Mouse (Mus musculus) c-Kit-positive CD71-positive TER-119-positive erythroid progenitor cells, embryonic 14.5 days (primary cell): ENCODE measurements at regions not wholly inside any gene's neighbourhood (a gene's known extent, or its start where the extent isn't known, plus 50 kb on each side); places are given as distances from the start of the nearest gene placed in this dataset.

Experiments
- DNase-seq: peaks from one replicate; pipeline ENCODE4 v3.0.0-alpha.2; 2013; ENCODE audit warnings: low spot score

- no peak for DNase-seq
Measured at GRCm38 (mm10) chr1:73116526-73116925, 100.8 kb upstream of the Tnp1 start.

- DNase-seq, result no peak
Measured at GRCm38 (mm10) chr1:73115854-73116253, 100.1 kb upstream of the Tnp1 start.

- DNase-seq, result no peak
Measured at GRCm38 (mm10) chr1:73113137-73113536, 97.4 kb upstream of the Tnp1 start.

DNA sequence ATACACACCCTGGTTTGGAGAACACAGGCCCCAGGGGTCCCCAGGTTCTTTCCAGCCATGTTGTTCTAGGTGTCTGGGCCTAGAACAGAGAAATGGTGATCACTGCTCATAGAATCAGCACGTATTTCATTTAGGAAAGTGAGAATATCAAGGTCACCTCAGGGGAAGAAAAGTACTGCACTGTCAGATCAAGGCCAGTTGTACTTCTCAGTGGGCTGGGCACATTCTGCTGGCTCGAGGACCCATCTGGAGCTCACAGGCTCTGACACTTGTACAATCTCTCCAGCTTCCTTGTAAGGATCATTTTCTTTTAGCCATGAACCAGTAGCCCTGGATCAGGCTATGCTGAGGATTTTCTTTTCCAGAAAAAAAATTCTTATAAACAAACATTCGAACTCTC lies 97.0 kb upstream of the Tnp1 start:
- DNase-seq, result no peak

GRCm38 (mm10) chr1:73111911-73112310 lies 96.2 kb upstream of the Tnp1 start:
- DNase-seq, result no peak

- DNase-seq, result no peak
Measured at GRCm38 (mm10) chr1:73105856-73106463, 90.3 kb upstream of the Tnp1 start.

GRCm38 (mm10) chr1:73097645-73098440 lies 82.1 kb upstream of the Tnp1 start:
- DNase-seq, result peak; percentile 37

GRCm38 (mm10) chr1:73089636-73090035 lies 73.9 kb upstream of the Tnp1 start:
- no peak for DNase-seq

GRCm38 (mm10) chr1:73088494-73088893 lies 72.8 kb upstream of the Tnp1 start:
- DNase-seq, result no peak

- DNase-seq, result no peak
Measured at GRCm38 (mm10) chr1:73084946-73085345, 69.2 kb upstream of the Tnp1 start.

DNA sequence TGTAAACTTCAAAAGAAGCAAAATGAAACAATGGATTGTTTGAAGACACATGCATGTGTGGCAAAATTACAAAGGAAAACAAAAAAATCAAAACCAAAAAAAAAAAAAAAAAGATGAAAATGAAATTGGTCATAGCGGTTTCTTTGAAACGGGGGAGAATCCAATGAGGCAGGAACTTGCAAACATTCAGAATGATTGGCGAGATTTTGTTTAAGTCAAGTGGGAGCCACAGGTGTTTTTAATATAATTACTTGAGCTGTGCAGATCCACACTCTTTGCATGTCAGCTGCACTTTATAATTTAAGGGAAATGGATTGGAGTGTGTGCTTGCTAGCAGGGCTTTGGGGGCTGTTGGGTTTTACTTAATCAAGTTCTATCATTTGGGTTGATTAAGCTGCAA lies 67.7 kb upstream of the Tnp1 start:
- no peak for DNase-seq

DNA sequence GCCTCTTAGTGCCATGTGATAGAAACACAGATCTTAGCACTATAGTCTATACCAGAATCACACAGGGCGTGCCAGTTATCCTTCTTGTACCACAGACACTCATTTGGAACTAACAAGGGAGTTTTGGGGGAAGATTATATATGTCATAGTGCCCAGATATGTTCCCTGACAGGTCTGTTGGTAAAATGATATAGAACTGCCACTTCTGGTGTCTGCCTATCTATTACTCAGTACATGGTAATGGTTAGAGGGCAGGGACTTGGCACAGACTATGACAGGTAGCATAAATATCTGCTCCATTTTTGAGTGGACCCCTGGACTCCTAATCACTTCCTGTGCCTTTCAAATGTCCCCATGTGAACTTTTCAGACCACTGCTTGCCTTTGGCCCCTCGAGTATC lies 63.8 kb upstream of the Tnp1 start:
- no peak for DNase-seq

GRCm38 (mm10) chr1:73077156-73077555 lies 61.4 kb upstream of the Tnp1 start:
- DNase-seq, result no peak

DNA sequence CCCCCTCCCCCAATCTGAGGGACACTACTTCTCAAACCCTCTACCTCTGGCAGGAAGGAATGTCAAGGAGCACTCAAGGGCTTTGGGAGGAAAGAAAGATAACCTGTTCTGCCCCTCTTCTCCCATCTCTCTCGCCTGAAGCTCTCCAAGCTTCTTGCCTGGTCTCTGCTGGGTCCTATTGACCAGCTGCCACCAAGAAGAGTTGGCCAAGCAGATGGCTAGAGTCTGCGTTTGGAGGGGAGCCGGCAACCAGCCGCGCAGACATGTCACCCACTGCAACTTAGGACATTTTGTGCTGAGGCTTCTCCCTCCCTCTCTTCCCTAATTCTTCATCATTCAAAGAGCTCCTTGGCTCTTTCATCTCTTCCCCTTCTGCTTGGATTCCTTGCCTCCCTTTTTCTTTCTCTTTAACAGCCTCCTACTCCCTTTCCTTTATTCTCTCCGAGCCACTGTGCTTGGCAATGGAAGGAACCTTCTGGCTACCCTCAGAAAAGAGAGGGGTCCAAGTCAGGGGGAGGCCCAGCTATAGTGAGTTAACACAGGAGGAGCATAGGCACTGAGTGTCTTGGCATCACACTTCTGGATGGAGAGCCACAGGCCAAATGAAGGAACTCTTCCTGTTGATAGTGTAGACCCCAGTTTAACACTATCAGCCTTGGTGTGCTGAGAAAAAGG lies 60.1 kb upstream of the Tnp1 start:
- DNase-seq, result no peak

DNA sequence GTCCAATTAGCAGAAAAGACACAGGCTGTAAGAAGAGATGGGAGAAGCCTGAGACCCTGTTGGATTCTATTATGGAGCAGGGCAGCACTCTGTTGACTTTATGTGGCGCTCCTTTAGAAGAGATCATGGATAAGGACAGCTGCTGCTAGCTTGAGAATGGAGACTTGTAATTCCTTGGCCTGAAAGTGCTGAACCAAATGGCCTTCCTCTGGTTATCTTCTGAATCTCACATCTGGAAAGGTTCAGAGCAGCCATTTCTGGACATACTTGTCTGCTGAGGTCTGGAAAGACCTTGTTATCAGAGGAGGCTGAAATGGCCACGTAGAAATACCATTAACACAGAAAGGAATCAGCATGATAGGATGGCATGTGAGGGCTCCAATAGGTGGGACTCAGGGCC lies 59.5 kb upstream of the Tnp1 start:
- DNase-seq, result no peak

- DNase-seq, result no peak
Measured at GRCm38 (mm10) chr1:73074525-73074924, 58.8 kb upstream of the Tnp1 start.

DNA sequence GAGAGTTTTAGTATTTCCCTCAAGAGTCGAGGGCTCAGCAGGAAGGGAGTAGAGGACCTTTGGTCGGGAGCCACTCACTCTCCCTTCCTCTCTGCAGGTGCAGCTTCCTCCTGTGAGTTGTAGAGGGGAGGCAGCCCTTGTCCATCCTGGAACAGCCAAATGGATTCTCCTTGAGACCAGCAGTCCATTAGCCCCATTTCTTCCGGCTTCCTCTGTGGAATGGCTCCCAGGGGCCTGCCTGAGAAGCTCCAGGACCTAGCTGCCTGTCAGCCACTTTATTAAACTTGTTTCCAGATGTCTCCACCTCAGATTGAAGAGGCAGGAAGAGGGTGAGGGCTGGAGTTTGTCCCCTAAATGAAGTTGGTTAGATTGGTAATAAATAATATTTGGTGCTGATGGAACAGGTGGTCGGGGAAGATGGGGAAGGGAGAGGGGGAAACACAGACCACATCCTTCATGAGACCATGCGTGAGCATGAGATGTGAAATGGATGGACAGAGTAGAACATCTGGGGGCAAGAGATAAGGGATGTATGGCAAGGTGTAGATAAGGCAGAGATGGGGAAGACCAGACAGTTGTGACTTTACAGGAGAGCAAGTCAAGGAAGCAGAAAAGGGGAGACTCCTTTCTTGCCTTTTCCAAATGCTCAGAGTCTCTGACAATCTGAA lies 56.7 kb upstream of the Tnp1 start:
- peak; percentile 68 for DNase-seq

DNA sequence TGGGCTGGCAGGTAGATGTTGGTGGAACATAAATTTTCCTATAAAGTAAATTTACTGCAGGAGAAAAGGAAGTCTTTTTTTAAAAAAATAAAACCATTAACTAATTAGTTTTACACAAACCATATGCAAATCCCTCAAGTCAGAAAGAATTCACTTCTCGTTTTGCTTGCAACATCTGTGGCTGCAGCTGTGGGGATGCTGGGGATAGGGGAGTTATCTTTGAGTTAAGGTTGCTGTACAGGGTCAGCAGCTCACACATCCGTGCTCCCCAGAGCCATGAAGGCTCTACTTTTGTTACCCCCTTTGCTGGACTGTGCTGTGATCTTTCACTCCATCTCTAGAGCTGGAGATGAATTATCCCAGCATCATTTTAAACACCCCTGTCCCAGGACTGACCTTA lies 54.4 kb upstream of the Tnp1 start:
- no peak for DNase-seq
